Mouse (Mus musculus) heart, adult 2 months (tissue): ENCODE data around the gene Zfp827. TPM values are rescaled to one million over a fixed set of nuclear protein-coding genes. Genes with fewer than 3 reads are reported as not detected.

ENCODE experiments used
- DNase-seq, 2 experiments: peaks; one replicate each; pipeline ENCODE4 v3.0.0; 2021
- H3K27ac ChIP-seq: fragments of 200-600 bp; 2 replicates; pipeline ENCODE4 v1.8.1; 2022
- H3K27me3 ChIP-seq: fragments of 200-500 bp; 2 replicates; pipeline ENCODE4 v1.6.1; 2012; ENCODE audit warnings: mild to moderate bottlenecking, low read length, inconsistent platforms, mixed read lengths; ENCODE audit not compliant: control insufficient read depth, insufficient read depth
- H3K36me3 ChIP-seq: fragments of 200-500 bp; 2 replicates; pipeline ENCODE4 v1.6.1; 2012; ENCODE audit warnings: low read length, inconsistent platforms; ENCODE audit not compliant: control insufficient read depth, insufficient read depth
- H3K4me1 ChIP-seq: fragments of 200-500 bp; 2 replicates; pipeline ENCODE4 v1.6.1; 2011; ENCODE audit warnings: low read length; ENCODE audit not compliant: control insufficient read depth, insufficient read depth
- H3K4me3 ChIP-seq: fragments of 200-600 bp; 2 replicates; pipeline ENCODE4 v1.8.1; 2022
- H3K79me2 ChIP-seq: fragments of 200-500 bp; replicated peaks from 2 replicates; pipeline ENCODE4 v1.6.1; 2012; ENCODE audit warnings: mild to moderate bottlenecking, inconsistent platforms, low read length, moderate library complexity, mixed read lengths; ENCODE audit not compliant: control insufficient read depth, insufficient read depth
- H3K9ac ChIP-seq: fragments of 200-500 bp; 2 replicates; pipeline ENCODE4 v1.6.1; 2012; ENCODE audit warnings: low read depth, mild to moderate bottlenecking, control low read depth, inconsistent platforms, low read length, mixed read lengths
- CTCF ChIP-seq: fragments of 200-600 bp; IDR thresholded peaks from 2 replicates; pipeline ENCODE4 v1.8.1; 2022; ENCODE audit warnings: antibody characterized with exemption, mild to moderate bottlenecking, moderate library complexity
- EP300 ChIP-seq: fragments of 200-500 bp; IDR thresholded peaks from 2 replicates; pipeline ENCODE4 v1.6.1; 2011; ENCODE audit warnings: low read depth, low read length, control low read depth; ENCODE audit not compliant: insufficient read depth
- POLR2A ChIP-seq: fragments of 200-500 bp; IDR thresholded peaks from 2 replicates; pipeline ENCODE4 v1.6.1; 2011; ENCODE audit warnings: mild to moderate bottlenecking, low read depth, low read length, control low read depth; ENCODE audit not compliant: insufficient read depth
- WGBS: fragments of 180-500 bp; shearing (Covaris S2); methylation state at CpG from one replicate; pipeline ENCODE4 v1.1.7; 2018; 5-methylcytosine and 5-hydroxymethylcytosine counted together
- intact Hi-C: fragments of 180-260 bp; cut with DNase I; formaldehyde crosslinking; loops from one replicate; pipeline ENCODE4 v1.15.1; 2025
- polyA plus RNA-seq: library from polyadenylated mRNA; depleted of rRNA; stranded (reverse); fragments of >200 nt; gene quantifications from 2 replicates; pipeline ENCODE4 v1.2.3, GENCODE M21; 2012
- total RNA-seq, 2 experiments: library from RNA; stranded (reverse); gene quantifications; 2 replicates each; pipeline ENCODE4 v1.2.3; 2021

The Zfp827 gene
- total and polyA plus RNA-seq, 3 experiments = 10.5 to 15.8 (median 12.8) TPM

- intact Hi-C loops = no loop called here
- 78% methylated on average over 4 of the region's 4 CpGs for WGBS
- Histone ChIP-seq H3K4me1 (no peaks in the 10 kb centered on the region), H3K9ac (no peak overlapping the region), H3K4me3 (no peak overlapping the region), H3K79me2 (no peaks in the 10 kb centered on the region; the same call in 1 of the 2 replicates), H3K36me3 (no peaks in the 10 kb centered on the region), H3K27me3 (no peaks in the 10 kb centered on the region), H3K27ac (no peak overlapping the region)
- no peak for DNase-seq
- no peak for TF ChIP-seq EP300
- no peak for TF ChIP-seq CTCF
- TF ChIP-seq POLR2A = no peak
Observed at GRCm38 (mm10) chr8:79151644-79152043, 123.4 kb downstream of the Zfp827 start.

- no peaks in the 10 kb centered on the region for H3K36me3 ChIP-seq
- WGBS = 97% methylated on average over 1 of the region's 1 CpGs
- intact Hi-C loops = no loop called here
Observed at GRCm38 (mm10) chr8:79153201-79153600, 125.0 kb downstream of the Zfp827 start.

GRCm38 (mm10) chr8:79153637-79154036 lies 125.4 kb downstream of the Zfp827 start:
- H3K9ac ChIP-seq = no peak overlapping the region
- DNase-seq = no peak
- intact Hi-C loops = no loop called here

More at GRCm38 (mm10) chr8:79153201-79153600, 125.0 kb downstream of the Zfp827 start:
- TF ChIP-seq CTCF (no peak), POLR2A (no peak)
- no peaks in the 10 kb centered on the region for H3K27me3 ChIP-seq
- H3K79me2 ChIP-seq = no peaks in the 10 kb centered on the region; the same call in 1 of the 2 replicates
- H3K27ac ChIP-seq = no peak overlapping the region
- H3K9ac ChIP-seq = no peak overlapping the region
- no peak for DNase-seq
- no peak overlapping the region for H3K4me3 ChIP-seq
- no peaks in the 10 kb centered on the region for H3K4me1 ChIP-seq

GRCm38 (mm10) chr8:79155556-79156161 lies 127.4 kb downstream of the Zfp827 start:
- 83% methylated on average over 10 of the region's 10 CpGs for WGBS
- Histone ChIP-seq H3K36me3 (0 out of 2 replicates have a peak, but pooled peaks cover 3% of the 10 kb centered on the region), H3K27me3 (no peaks in the 10 kb centered on the region), H3K79me2 (no peaks in the 10 kb centered on the region; the same call in 1 of the 2 replicates), H3K4me1 (peaks cover 5% of the 10 kb centered on the region), H3K27ac (no peak overlapping the region), H3K9ac (no peak overlapping the region), H3K4me3 (no peak overlapping the region)
- no peak for TF ChIP-seq POLR2A
- DNase-seq = no peak
- intact Hi-C loops = no loop called here

More at GRCm38 (mm10) chr8:79153637-79154036, 125.4 kb downstream of the Zfp827 start:
- no peak overlapping the region for H3K27ac ChIP-seq
- H3K79me2 ChIP-seq = no peaks in the 10 kb centered on the region; the same call in 1 of the 2 replicates
- no peaks in the 10 kb centered on the region for H3K36me3 ChIP-seq
- TF ChIP-seq POLR2A (no peak), CTCF (no peak), EP300 (no peak)
- H3K4me1 ChIP-seq = no peaks in the 10 kb centered on the region
- WGBS = 93% methylated on average over 4 of the region's 4 CpGs
- H3K4me3 ChIP-seq = no peak overlapping the region
- H3K27me3 ChIP-seq = no peaks in the 10 kb centered on the region

- Histone ChIP-seq H3K4me3 (no peak overlapping the region), H3K79me2 (no peaks in the 10 kb centered on the region; the same call in 1 of the 2 replicates), H3K27me3 (no peaks in the 10 kb centered on the region), H3K27ac (no peak overlapping the region), H3K9ac (no peak overlapping the region), H3K4me1 (peaks cover 7% of the 10 kb centered on the region), H3K36me3 (0 out of 2 replicates have a peak, but pooled peaks cover 3% of the 10 kb centered on the region)
- no peak for DNase-seq
- intact Hi-C loops = no loop called here
- TF ChIP-seq EP300 = no peak
- TF ChIP-seq POLR2A = no peak
- TF ChIP-seq CTCF = no peak
- WGBS = 79% methylated on average over 4 of the region's 4 CpGs
Observed at GRCm38 (mm10) chr8:79157366-79157765, 129.1 kb downstream of the Zfp827 start.

- no peak overlapping the region for H3K4me3 ChIP-seq
- H3K9ac ChIP-seq = no peak overlapping the region
- H3K36me3 ChIP-seq = 0 out of 2 replicates have a peak, but pooled peaks cover 3% of the 10 kb centered on the region
- peaks cover 12% of the 10 kb centered on the region for H3K4me1 ChIP-seq
- no peak for DNase-seq
- no peaks in the 10 kb centered on the region for H3K79me2 ChIP-seq
- 76% methylated on average over 2 of the region's 2 CpGs for WGBS
- TF ChIP-seq EP300 (no peak), CTCF (no peak), POLR2A (no peak)
- H3K27me3 ChIP-seq = no peaks in the 10 kb centered on the region
- intact Hi-C loops = no loop called here
- no peak overlapping the region for H3K27ac ChIP-seq
Observed at GRCm38 (mm10) chr8:79158357-79158756, 130.1 kb downstream of the Zfp827 start.
